Mouse (Mus musculus) 3134 (cell line): ENCODE data around the gene Alpk1.

Experiments
- DNase-seq: peaks from one replicate; pipeline ENCODE4 v3.0.0-alpha.2; 2011; ENCODE audit warnings: low spot score; ENCODE audit not compliant: insufficient read length; ENCODE audit errors: extremely low read depth

The Alpk1 gene

DNA sequence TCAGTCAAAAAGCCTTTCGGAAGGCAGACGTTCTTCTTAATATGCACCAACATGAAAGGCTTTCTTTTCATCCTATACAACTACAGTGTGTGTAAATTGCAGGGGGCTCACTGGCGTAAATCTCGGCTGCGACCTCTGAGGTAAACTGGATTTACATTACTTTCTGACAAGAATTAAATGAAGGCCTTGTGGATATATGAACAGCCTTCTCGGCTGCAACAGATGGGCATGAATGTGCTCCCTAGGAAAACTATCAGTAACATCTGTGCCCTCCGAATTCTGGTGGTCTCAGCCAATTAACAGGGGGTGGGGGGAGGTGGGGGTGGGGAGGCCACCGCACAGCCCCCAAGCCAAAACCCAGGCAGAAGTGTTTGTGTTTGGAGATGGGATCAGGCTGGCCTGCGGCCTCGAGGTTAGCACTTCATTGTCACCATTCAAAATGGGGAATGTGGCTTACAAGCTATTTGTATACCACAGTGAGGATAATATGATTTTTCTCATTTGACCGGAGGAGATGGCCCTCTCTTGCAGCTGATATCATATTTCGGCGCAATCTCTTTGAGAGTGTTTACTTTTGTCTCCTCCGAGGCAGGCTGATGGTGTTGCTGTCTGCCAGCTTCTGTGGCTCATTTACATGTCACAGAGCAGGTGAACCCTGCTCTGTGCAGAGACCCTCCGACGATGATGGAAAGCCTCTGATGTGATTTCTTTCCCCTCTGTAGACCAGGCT lies 34.3 kb downstream of the Alpk1 start:
- DNase-seq = no peak

DNA sequence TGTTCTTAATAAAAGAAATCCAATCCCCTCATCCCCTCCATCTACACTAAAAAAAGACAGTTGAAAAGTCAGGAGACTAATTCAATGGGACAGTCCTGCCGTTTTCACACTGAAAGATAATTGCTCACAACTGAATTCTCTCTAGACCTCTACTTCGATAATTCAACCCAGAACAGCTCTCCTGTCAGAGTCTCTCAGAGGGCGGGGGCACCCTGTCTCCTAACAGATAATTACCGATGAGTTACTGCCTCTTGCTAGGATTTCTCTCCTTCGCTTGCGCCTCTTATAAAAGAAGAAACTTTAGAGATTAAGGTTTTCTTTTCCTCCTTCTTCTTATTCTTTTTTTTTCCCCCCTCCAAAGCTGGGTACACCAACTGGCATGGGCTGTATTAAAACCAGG lies 34.8 kb downstream of the Alpk1 start:
- no peak for DNase-seq

DNA sequence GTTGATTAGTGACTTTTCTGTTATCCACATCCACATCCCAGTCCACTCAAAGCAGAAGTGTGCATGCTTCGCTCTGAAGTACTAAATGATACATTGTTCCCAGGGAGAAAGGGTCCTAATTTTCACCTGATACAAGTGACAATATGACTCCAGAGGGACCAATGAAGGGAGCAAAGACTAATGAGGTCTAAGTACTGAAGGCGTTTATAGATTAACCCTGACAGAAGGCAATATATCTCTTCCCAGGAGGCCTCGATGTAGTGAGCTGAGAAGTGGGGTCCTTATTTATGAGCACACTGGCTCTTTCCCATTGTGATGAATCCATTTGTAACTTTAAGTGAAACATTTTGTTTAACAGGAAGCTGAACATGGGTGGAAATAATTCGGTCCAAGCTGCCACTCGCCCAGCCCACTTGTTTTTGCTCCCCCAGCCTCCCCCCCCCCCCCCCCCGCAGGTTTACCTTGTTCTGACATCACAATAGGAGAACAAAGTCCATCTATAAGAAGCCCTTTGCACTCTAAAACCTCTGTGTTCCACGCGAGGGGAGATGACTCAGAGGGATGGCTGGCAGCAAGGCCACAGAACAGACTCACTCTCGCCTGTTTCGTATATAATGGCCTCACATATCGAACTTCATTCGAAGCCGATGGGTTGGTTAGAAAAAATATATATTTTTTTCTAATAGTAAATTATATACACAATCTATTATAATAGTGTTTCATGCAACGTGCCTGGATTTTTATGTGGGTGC lies 36.5 kb downstream of the Alpk1 start:
- DNase-seq = no peak

DNA sequence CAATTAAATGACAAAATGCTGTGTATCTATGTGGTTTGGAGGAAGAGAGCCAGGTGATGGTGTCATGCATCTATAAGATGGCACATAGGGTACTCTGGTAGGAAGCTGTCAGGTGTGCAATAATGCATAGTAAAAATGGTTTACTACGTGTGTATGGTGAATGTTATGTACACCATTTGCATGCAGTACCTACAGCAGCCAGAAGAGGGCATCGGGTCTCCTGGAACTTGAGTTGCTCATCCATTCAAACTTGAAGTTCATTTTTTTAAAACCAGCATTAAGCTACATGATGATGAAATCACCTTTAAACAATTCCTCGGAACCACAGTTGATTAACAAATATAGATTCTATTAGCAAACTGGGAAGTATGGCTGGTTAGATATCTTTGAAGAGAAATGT lies 38.9 kb downstream of the Alpk1 start:
- no peak for DNase-seq

DNA sequence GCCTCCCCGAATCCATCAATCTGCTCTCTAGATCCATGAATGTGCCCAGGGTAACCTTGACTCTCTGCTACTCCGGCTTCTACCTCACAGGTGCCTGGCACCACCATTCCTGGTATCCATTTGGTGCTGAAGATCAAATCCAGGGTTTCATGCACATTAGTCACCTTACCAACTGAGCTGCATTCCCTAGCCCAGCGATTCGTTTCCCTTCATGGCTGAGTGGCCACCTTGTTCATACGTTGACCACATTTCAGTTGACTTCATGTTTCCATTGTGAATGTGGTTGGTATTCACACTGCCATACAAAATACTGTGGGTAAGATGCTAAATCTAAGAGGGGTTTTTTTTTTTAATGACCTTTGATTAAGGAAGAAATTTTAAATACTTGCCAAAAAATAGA lies 42.5 kb downstream of the Alpk1 start:
- DNase-seq = no peak

DNA sequence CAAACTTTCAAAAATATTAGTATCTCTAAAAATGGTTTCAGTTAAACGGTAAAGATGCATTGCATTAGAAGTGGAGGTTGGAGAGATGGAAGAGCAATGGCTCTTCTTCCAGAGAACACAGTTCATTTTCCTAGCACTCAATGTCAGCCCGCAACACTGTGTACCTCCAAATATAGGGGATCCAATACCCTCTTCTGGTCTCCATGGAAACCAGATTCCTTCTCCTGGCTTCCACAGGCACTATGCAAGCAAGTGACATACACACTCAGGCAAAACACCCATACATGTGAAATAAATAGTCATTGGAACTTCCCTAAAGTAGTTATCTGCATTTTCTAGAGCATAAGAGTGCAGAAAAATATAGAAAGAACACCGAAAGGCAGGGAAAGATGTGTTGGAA lies 44.9 kb downstream of the Alpk1 start:
- DNase-seq = no peak

DNA sequence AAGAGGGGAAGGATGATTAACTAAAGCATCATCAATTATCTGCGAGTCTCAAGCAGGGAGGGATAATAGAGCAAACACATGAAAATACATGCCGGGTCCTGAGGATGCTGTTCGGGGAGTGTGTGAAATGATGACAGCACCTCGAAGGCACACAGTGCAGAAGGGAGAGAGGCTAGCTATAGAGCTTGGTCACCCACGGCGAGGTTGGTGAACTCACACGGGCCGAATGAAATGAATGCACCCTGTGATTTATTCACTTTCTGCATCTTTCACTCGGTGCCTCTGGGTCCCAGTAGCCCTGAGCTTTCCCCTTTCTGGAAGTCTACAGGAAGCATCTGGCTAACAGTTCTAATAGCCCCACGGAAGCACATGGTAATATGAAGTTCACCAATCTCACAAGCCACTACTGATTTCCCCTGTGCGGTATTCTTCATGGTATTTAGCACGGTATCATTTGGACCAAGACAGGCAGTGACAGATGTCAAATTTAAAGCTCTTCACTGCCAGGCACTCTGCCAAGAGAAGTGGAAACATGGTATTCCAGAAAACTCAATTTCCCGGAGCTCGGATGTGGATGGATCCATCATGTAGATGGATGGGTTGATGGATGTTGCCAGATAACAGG lies 50.7 kb downstream of the Alpk1 start:
- DNase-seq = no peak

DNA sequence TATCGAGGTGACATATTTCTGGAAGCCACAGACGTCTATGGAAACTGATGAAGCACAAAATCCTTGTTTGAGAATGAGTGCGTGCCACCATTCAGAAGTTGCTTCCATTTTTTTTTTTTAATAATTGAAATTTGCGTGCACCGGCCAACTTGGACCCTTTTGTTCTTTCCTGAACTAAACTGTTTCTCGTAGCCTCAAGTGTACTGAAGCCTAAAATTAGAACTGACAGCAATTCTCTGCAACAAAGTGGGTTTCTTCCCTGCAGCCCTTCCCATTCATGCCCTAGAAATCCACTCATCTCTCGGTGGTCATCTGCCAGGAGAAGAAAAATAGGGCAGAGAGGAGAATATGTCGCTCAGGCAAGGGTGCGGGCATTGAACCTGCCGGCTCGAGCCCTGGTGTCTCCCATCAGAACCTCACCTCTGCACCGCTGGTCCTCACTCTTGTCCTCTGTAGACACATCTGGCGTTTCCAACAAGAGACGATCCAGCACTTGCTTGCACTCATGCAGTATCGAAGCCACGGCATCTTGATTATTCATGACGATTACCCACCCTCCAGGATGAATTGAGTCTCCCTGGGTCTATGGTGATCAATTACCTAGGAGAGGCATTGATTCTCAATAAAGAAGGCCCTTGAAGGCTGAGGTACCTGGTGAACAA lies 51.3 kb downstream of the Alpk1 start:
- DNase-seq = no peak

DNA sequence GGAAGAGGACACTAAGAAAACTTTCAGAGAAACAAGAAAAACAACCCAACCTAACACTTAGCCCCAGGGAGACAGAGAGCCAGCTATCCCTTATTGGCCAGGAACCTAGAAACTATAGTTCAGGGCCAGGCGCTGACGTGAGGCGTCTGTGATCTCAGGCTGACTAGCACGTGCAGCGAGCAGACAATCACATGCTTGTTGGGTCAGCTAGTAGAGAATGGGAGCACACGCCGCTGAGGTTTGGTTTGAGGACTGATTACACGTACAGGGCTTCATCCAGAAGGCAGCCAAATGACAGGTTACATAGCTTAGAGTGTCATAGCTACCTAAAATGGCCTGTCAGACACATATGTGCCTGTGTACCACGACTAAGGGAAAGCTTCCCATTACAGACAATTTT lies 52.3 kb downstream of the Alpk1 start:
- no peak for DNase-seq

DNA sequence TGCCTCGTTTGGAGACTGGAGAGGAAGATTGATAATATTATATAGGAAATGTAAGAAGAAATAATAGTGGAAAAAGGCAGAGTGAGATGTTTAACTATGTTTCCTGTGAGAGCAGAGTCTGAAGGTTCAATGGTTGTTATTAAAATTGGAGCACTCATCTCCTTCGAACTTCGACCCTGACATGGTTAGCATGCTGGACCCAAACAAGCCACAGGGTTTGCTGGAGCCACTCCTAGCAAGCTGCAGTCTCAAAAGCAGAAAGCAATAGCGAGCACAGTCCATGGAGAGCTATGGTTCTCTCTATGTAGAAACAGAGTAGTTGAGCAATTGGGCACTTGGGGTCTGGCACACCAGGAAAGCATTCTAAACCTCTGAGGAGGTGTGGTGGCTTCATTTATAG lies 59.4 kb downstream of the Alpk1 start:
- DNase-seq = no peak

DNA sequence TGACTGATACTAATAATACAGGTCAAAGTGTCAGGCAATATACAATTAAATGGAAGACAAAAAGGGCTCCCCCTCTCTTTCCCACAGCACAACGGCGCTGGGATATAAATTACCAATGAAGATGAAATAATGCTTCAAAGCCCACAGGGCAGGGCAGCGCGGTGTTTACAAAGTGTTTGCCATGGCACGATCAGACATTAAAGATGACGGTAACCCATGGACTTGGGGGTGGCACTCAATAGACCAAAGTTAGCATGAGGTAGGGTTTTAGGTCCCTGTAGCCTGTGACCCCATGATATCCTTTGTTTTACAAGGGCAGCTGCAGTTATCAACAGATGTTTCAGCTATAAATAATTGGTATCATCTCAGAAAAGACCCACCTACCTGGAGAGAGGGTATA lies 60.3 kb downstream of the Alpk1 start:
- DNase-seq = no peak

DNA sequence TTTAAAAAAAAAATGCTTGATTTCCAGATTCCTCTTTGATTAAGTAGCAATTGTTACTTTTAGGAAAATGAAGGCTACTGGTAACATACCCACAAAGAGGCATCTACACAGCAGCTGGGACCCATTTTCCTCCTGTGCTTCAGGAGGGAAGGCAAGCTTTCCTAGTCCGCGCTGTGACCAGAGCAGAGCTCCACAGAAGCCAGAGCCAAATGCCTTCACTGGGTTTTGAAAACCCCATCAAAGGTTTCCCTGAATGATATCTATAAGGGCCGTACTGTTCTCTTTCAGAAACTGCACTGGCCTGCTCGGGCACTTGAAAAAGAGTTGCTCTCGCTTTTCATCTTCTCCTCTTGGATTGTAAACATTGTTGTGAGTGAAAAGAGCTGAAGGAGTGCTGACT lies 60.7 kb downstream of the Alpk1 start:
- no peak for DNase-seq

DNA sequence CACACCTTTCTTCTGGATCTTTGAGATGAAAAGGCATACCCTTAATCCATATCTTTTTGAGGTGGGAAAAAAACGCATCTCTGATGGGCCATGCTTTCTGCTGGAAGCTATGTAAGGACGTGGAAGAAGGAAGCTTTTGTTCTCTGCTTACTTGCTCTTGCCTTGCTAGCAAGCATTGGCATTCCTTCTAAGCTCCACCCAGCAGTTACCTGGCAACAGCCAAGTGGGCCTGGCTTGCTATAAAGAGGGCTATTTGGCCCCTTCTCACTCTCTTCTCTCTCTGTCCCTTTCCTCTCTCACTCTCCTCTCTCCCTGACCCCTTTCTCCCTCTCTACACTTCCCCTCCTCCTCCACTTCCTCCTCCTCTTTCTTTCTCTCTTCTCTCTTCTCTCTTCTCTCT lies 63.6 kb downstream of the Alpk1 start:
- DNase-seq = no peak

DNA sequence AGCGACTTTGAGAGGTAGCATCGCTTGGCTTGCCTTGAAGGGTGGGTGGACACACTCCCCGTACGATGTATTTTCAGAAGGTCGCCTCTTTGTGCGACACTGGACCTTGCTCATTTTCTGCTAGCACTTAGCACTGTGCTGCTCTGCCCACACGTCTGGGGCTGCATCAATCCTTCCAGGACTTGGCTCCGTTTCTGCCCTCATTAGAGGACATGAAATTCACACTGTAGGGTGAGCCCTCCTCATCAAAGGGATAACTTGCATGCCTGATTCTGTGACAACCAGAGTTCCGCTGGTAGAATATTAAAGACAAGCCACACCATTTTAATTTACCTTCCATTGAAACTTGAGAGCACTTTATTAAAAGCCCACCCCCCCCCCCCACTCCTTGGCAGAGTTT lies 67.2 kb downstream of the Alpk1 start:
- no peak for DNase-seq

DNA sequence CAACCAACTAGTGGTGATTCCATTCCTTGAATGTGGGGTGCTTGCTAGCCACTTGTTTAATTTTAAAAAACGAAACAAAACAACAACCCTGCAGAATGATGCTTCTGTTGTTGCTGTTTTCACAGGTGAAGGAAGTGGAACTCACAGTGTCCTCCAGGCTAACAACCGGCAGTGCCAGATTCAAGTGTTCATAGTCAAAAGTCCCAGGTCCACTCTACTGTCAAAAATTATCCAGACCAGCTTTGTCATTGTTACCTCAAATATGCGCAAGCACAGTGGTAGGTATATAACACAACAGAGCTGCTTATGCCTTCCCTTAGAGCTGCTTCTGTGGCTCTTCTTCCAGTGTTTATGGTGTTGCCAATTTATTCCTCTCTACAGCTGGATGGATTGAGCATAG lies 68.8 kb downstream of the Alpk1 start:
- DNase-seq = no peak

DNA sequence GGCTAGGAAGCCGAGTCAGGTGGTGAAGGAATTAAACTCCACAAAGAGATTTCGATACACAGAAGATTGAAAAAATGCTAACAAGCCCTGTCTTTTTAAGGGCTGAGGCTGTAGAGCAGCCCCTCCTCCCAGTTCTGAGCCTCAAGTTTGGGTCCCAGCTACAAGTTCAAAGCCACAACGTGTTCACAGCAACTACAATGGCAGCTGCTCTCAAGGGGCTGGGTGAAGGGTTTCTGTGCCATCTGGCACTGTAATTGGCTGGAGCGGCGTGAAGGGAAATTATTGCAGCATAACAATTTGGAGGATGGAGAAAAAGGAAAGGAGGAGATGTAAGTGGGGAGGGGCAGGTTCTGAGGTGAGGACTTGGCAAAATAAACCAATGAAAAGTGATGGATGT lies 73.2 kb downstream of the Alpk1 start:
- no peak for DNase-seq

DNA sequence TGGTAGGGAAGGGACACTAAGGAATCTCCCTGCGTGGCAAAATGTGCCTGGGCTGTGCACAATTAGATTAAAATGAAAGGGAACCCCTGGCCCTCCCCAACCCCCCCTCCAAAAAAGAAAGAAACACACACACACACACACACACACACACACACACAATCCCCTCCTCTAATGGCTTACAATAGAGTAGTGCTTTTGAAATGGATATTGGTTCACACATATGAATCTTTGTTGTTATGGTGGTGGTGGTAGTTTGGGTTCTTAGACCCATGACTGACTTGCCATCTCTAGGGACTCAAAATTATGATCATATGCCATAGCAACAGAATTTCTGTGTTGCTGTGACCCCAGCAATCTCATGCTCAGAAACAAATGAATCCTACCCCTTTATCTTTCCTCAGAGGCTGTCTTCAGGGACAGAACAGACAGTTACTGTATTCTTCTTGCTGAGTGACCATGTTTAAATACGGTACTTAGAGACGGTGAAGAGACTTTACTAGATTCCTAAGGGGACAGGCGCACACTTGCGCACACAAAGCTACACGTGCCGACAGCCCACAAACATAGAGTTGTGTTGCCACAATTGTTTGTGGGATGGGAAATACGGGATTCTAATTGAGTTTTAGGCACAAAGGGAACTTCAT lies 73.8 kb downstream of the Alpk1 start:
- no peak for DNase-seq

DNA sequence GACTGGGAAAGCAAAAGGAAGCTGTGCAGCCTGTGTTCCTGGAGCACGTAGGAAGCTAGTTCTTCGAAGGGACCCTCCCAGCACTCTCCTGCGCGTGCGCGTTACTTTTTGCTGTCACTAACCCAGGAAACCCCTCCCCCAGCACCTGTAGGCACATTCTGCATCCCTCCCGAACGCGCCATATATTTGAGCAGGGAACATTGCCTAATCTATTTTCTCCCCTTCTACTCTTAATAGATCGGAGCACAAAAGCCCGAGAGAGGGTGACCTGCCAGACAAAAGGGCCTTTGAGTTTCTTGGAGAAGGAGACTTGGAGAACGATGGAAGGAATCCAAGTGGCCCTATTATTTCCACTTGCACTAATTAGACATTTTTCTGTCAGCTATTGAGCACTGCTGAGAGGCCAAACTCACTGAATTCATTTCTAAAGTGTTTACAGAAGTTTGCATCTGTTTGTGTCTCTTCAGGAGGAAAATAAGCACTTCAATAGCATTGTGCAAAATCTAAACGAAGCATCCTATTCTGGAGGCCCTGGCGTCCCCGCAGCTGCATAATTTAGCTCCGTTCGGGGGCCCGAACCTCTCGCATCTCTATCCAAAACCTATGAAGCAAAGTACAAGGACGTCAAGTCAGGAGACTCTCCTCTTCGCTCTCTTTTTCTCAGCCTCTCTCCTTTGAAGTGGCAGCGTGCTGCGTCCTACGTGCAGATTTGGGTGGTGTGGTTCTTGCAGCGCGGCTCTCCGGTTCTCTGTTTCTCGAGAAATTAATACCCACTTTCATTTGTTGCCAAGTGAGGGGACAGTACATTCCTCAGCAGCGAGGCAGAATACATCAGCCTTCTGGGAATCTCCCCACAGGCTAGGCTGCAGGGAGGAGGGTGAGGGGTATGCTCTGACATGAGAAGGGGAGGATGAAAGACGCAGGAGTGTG lies 74.5 kb downstream of the Alpk1 start:
- no peak for DNase-seq

DNA sequence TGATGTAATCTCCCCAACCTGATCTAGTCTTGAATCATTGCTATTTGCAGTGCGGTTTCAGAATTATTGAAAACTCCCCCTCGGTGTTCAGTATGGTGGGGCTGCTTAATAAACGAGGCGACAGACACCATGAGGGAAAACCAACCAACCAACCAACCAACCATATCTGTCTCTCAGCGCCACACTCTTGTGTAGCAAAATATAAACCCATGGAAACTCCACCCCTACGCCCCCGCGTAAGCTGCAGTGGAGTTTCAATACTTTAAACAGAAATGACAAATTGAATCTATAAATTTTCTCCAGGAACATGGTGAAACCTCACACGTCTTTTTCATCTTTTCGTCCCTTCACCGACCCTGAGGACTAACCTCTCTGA lies 75.2 kb downstream of the Alpk1 start:
- no peak for DNase-seq

DNA sequence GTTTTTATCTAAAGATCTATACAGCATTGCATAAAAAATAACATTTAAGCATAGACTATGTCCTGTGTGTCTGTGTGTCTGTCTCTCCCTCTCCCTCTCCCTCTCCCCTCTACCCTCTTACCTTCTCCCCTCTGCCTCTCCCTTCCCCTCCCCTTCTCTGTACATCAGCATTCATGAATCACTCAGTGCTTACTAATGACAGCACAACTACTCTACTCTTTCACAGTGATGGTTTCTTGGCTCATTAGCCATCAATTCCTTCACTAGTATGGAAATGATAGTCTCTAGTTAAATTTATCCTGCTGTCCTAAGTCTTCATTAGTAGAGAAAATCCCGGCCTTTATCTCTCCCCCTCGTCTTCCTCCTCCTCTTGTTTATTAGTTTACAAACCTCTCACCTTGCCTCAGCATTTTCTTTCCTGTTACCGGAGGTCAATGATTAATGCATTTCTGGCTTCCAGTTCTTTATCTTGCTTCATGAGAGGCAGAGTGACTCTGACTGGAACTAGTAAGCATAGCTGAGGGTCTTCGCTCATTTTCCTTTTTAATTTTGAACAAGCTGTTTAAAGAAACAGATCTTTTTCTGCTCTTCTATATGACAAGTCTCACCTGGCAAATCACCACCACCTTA lies 79.0 kb downstream of the Alpk1 start:
- no peak for DNase-seq
